Mouse (Mus musculus): ENCODE measurements around the gene BC004004.

- TF ChIP-seq TBP (IDR thresholded peaks at IDR 0.05; ENCODE audit: low read depth, low read length) (no peak), POLR2AphosphoS2 (IDR thresholded peaks at IDR 0.05; ENCODE audit: low read length) (no peak), EP300 (IDR thresholded peaks at IDR 0.05; ENCODE audit: low read depth in 1 of 2, low read length in 2 of 2) (no peak), CTCF (IDR thresholded peaks at IDR 0.05 in 2 of 3, conservative IDR thresholded peaks at IDR 0.05 in 1 of 3; ENCODE audit: control insufficient read depth in 1 of 3, insufficient read depth in 1 of 3, low read depth in 2 of 3, low read length in 3 of 3, poor library complexity in 1 of 3, severe bottlenecking in 1 of 3) (no peak), POLR2A (IDR thresholded peaks at IDR 0.05; ENCODE audit: control insufficient read depth in 1 of 2, insufficient read depth in 1 of 2, low read depth in 1 of 2, low read length in 2 of 2, poor library complexity in 1 of 2) (no peak), ELF1 (IDR thresholded peaks at IDR 0.05; ENCODE audit: low read depth, low read length) (no peak), USF1 (IDR thresholded peaks at IDR 0.05; ENCODE audit: low read depth, low read length) (no peak), MXI1 (IDR thresholded peaks at IDR 0.05; ENCODE audit: low read depth, low read length) (no peak)
Measured at GRCm38 (mm10) chr17:29363109-29363508, 94.5 kb downstream of the BC004004 start.

Data from MEL (cell line).